Mouse (Mus musculus) lung, postnatal 0 days (tissue): Measurements from ENCODE around the gene Elavl2.

ENCODE experiments used
- CTCF ChIP-seq: IDR thresholded peaks from 2 replicates; pipeline ENCODE4 v1.5.1; 2016; ENCODE audit warnings: antibody characterized with exemption, mild to moderate bottlenecking
- EP300 ChIP-seq: IDR thresholded peaks from 2 replicates; pipeline ENCODE4 v1.6.1; 2016; ENCODE audit warnings: antibody characterized with exemption, mild to moderate bottlenecking, control low read depth

DNA sequence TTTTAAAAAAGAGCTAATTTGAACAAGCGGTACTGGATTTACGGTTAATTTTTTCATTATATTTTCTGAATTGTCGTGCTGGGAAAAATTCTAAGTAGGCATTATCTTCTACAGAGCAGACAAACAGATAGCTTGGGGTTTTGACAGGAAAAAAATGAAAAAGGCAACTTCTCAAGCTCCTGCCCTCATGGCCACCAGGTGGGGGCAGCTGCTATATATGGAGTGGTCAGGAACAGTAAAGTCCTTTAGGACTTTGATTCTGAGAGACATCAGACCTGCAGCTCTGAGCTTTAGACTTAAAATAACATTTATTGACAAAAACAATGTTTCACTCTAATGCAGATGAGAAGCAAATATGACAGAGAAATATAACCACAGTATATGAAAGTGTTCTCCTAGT lies 12.9 kb downstream of the Elavl2 start:
- no peak for TF ChIP-seq CTCF
- no peak for TF ChIP-seq EP300
